In genomic region chr5:129729286-129729685, GRCm38 (mm10) we compare ENCODE assay signal across 1 mouse cellular context.
TF ChIP-seq lines count a peak whose summit lies in the region.

No protein-coding gene starts in this region.

TF ChIP-seq in MEL, 35 proteins besides CTCF, POLR2A, EP300 and RAD21 (continued from another document):
- no peak for TF ChIP-seq MAFK (IDR thresholded peaks at IDR 0.05; ENCODE audit: borderline replicate concordance, low read depth, low read length)
